Mouse (Mus musculus) stomach, embryonic 16.5 days (tissue): ENCODE data around the gene Tulp1. TPM values are rescaled to one million over a fixed set of nuclear protein-coding genes. Genes with fewer than 3 reads are reported as not detected.

ENCODE experiments used
- ATAC-seq: fragments of 200-750 bp; cut with Nextera tagmentation; 2 replicates; pipeline ENCODE4 v1.8.0; 2017; ENCODE audit warnings: moderate number of reproducible peaks, moderate TSS enrichment; ENCODE audit not compliant: insufficient read depth, low FRiP score
- H3K27ac ChIP-seq: fragments of 300-500 bp; sonication (generic); 2 replicates; pipeline ENCODE4 v1.5.1; 2014; ENCODE audit warnings: low read length
- H3K27me3 ChIP-seq: fragments of 300-500 bp; sonication (generic); 2 replicates; pipeline ENCODE4 v1.6.1; 2014; ENCODE audit warnings: low read length, control low read depth, mixed read lengths; ENCODE audit not compliant: control insufficient read depth, insufficient read depth
- H3K36me3 ChIP-seq: fragments of 300-500 bp; sonication (generic); 2 replicates; pipeline ENCODE4 v1.6.1; 2014; ENCODE audit warnings: low read length; ENCODE audit not compliant: control insufficient read depth, insufficient read depth
- H3K4me1 ChIP-seq: fragments of 300-500 bp; sonication (generic); 2 replicates; pipeline ENCODE4 v1.6.1; 2014; ENCODE audit warnings: low read length, control low read depth, mixed read lengths; ENCODE audit not compliant: control insufficient read depth, insufficient read depth
- H3K4me2 ChIP-seq: fragments of 300-500 bp; sonication (generic); 2 replicates; pipeline ENCODE4 v1.6.1; 2014; ENCODE audit warnings: low read depth, low read length, mixed read lengths
- H3K4me3 ChIP-seq: fragments of 300-500 bp; sonication (generic); replicated peaks from 2 replicates; pipeline ENCODE4 v1.5.1; 2014; ENCODE audit warnings: mild to moderate bottlenecking, low read length
- H3K9ac ChIP-seq: fragments of 300-500 bp; sonication (generic); 2 replicates; pipeline ENCODE4 v1.6.1; 2014; ENCODE audit warnings: low read length
- H3K9me3 ChIP-seq: fragments of 300-500 bp; sonication (generic); replicated peaks from 2 replicates; pipeline ENCODE4 v1.6.1; 2016; ENCODE audit warnings: low read length, control low read depth; ENCODE audit not compliant: control insufficient read depth
- WGBS: fragments of 180-500 bp; shearing (Covaris S2); extraction: QIAGEN DNeasy Blood & Tissue Kit; methylation state at CpG from one replicate; pipeline ENCODE4 v1.1.7; 2014; 5-methylcytosine and 5-hydroxymethylcytosine counted together
- polyA plus RNA-seq: library from polyadenylated mRNA; unstranded; fragments of >200 nt; fragmentation: Nextera tagmentation; extraction: Ambion mirVana; gene quantifications from 2 replicates; pipeline ENCODE4 v1.2.1, GENCODE M21; 2015

The Tulp1 gene
- polyA plus RNA-seq, 1 experiment from 2014 or later = 5.4 TPM

DNA sequence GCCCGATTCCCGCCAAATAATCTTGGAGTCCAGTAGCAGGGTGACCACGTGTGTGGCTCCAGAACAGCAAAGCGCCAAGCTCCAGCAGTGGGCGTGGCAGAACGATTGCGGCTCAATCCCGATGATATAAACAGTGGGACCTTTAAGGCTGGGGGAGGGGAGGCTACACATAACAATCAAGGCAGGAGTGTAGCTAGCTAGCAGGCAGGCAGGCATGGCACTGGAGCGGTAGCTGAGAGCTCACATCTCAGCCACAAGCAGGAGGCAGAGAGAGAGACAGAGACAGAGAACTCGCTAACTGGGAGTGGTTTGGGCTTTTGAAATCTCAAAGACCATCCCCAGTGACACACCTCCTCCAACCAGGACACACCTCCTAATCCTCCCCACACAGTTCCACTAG, 59.9 kb downstream of the Tulp1 start:
- H3K4me3 ChIP-seq = no peak overlapping the region
- no peak overlapping the region for H3K27ac ChIP-seq
- H3K9ac ChIP-seq = no peak overlapping the region
- H3K4me2 ChIP-seq = no peak overlapping the region
- 37% methylated on average over 10 of the region's 10 CpGs for WGBS
- no peak for ATAC-seq
- no peaks in the 10 kb centered on the region for H3K36me3 ChIP-seq
- no peaks in the 10 kb centered on the region for H3K27me3 ChIP-seq
- no peaks in the 10 kb centered on the region for H3K9me3 ChIP-seq
- H3K4me1 ChIP-seq = peaks cover 13% of the 10 kb centered on the region

Other genes with a start within 250 kb of the Tulp1 start
- 1.3 and 2.5 TPM in 2 replicates for gene Scube3, start 223.1 kb downstream of the Tulp1 start, polyA plus RNA-seq
- 26.0 and 27.5 TPM in 2 replicates for gene Zfp523, start 188.1 kb downstream of the Tulp1 start, polyA plus RNA-seq
- gene Def6, start 157.4 kb downstream of the Tulp1 start, polyA plus RNA-seq = 8.5 and 8.8 TPM in 2 replicates
- gene Ppard, start 132.5 kb downstream of the Tulp1 start, polyA plus RNA-seq = 2.8 and 3.0 TPM in 2 replicates
- gene Fance, start 51.7 kb downstream of the Tulp1 start, polyA plus RNA-seq = 19.0 and 20.4 TPM in 2 replicates
- gene Rpl10a, start 36.8 kb downstream of the Tulp1 start, polyA plus RNA-seq = 538 and 564 TPM in 2 replicates
- 11.8 and 12.3 TPM in 2 replicates for gene Tead3, start 14.4 kb downstream of the Tulp1 start, polyA plus RNA-seq
- gene Fkbp5, start 152.3 kb upstream of the Tulp1 start, polyA plus RNA-seq = 25.5 and 27.1 TPM in 2 replicates
- not detected in 2 replicates for gene Armc12, start 165.6 kb upstream of the Tulp1 start, polyA plus RNA-seq
- not detected in 2 replicates for gene Clpsl2, start 184.2 kb upstream of the Tulp1 start, polyA plus RNA-seq
- 3,124 and 3,837 TPM in 2 replicates for gene Clps, start 195.5 kb upstream of the Tulp1 start, polyA plus RNA-seq
- 0.82 and 0.87 TPM in 2 replicates for gene Lhfpl5, start 210.4 kb upstream of the Tulp1 start, polyA plus RNA-seq